Mouse (Mus musculus) C2C12 (cell line): ENCODE data around the gene 6720489N17Rik. TPM values are rescaled to one million over a fixed set of nuclear protein-coding genes. Genes with fewer than 3 reads are reported as not detected.
"Not testable (repeated sequence)": the region's sequence is repeated elsewhere in the genome, so short reads cannot be mapped to it uniquely, and the experiment has no call there.

Source experiments
- H3K27me3 ChIP-seq: one replicate; pipeline ENCODE4 v1.6.1; 2011; ENCODE audit not compliant: control insufficient read depth, insufficient read depth, insufficient read length
- H3K36me3 ChIP-seq: one replicate; pipeline ENCODE4 v1.6.1; 2011; ENCODE audit not compliant: control insufficient read depth, insufficient read depth
- H3K4me3 ChIP-seq: one replicate; pipeline ENCODE4 v1.5.1; 2011; ENCODE audit warnings: mild to moderate bottlenecking, control low read depth; ENCODE audit not compliant: poor library complexity, insufficient read depth, severe bottlenecking
- H3K79me2 ChIP-seq: one replicate; pipeline ENCODE4 v1.6.1; 2011; ENCODE audit not compliant: control insufficient read depth, insufficient read depth
- H3K79me3 ChIP-seq: one replicate; pipeline ENCODE4 v1.6.1; 2011; ENCODE audit warnings: low read depth, control low read depth
- H3ac ChIP-seq: one replicate; pipeline ENCODE3; 2011; ENCODE audit warnings: low read depth; ENCODE audit not compliant: control insufficient read depth, insufficient read length
- CEBPB ChIP-seq: IDR thresholded peaks from one replicate; pipeline ENCODE4 v1.6.1; 2011; ENCODE audit warnings: low read depth, mild to moderate bottlenecking, control low read depth, moderate library complexity
- CTCF ChIP-seq: IDR thresholded peaks from one replicate; pipeline ENCODE4 v1.5.1; 2011; ENCODE audit not compliant: control insufficient read depth, insufficient read depth, insufficient read length
- FOSL1 ChIP-seq: IDR thresholded peaks from one replicate; pipeline ENCODE4 v1.8.0; 2011; ENCODE audit warnings: mild to moderate bottlenecking, low read length; ENCODE audit not compliant: poor library complexity, insufficient read depth, severe bottlenecking
- MAX ChIP-seq: IDR thresholded peaks from one replicate; pipeline ENCODE4 v1.6.1; 2011; ENCODE audit warnings: mild to moderate bottlenecking, control low read depth
- MYOD1 ChIP-seq: IDR thresholded peaks from one replicate; pipeline ENCODE4 v1.6.1; 2011; ENCODE audit warnings: low read depth; ENCODE audit not compliant: control insufficient read depth, insufficient read length
- MYOG ChIP-seq: IDR thresholded peaks from one replicate; pipeline ENCODE4 v1.6.1; 2011; ENCODE audit not compliant: control insufficient read depth, insufficient read length; ENCODE audit errors: extremely low read depth
- USF1 ChIP-seq: IDR thresholded peaks from one replicate; pipeline ENCODE4 v1.6.1; 2011; ENCODE audit warnings: low read depth, mild to moderate bottlenecking, control low read depth, moderate library complexity
- long read RNA-seq, 2 experiments: library from polyadenylated mRNA; unstranded; transcript quantifications; one replicate each; pipeline ENCODE4 v2.0.0; 2019 to 2020
- polyA plus RNA-seq: library from polyadenylated mRNA; unstranded; fragments of >200 nt; fragmentation: generic; extraction: Trizol; gene quantifications from one replicate; pipeline ENCODE4 v1.2.1, GENCODE M21; 2012; ENCODE audit warnings: missing spikeins

Gene 6720489N17Rik
- polyA plus RNA-seq = 0.49 TPM
- long read RNA-seq, experiment 1, partial matches to known transcripts = 0 of 1 reads
- long read RNA-seq, experiment 1, other reads (novel, unspliced or antisense) = 0 of 1 reads
- long read RNA-seq, experiment 2, transcript 6720489N17Rik-202 (3 exons, 2,640 nt) = major isoform, 10 of 13 reads
- long read RNA-seq, experiment 2, partial matches to known transcripts = 0 of 13 reads
- long read RNA-seq, experiment 2, other reads (novel, unspliced or antisense) = 2 of 13 reads

GRCm38 (mm10) chr13:62623577-62624276, at the start of gene 6720489N17Rik:
TSS of gene 6720489N17Rik (minus strand) at chr13:62624182.
- not testable (repeated sequence) for H3K79me3 ChIP-seq, H3ac ChIP-seq, H3K36me3 ChIP-seq, H3K4me3 ChIP-seq, H3K79me2 ChIP-seq, H3K27me3 ChIP-seq

GRCm38 (mm10) chr13:62653369-62653743, 29.4 kb upstream of the 6720489N17Rik start:
- Histone ChIP-seq H3K27me3 (no peaks in the 10 kb centered on the region), H3K79me3 (no peaks in the 10 kb centered on the region), H3K4me3 (peak overlapping the region; percentile 23), H3K36me3 (no peaks in the 10 kb centered on the region), H3ac (no peak overlapping the region), H3K79me2 (no peaks in the 10 kb centered on the region)
- TF ChIP-seq FOSL1 = no peak
- TF ChIP-seq CTCF = no peak
- no peak for TF ChIP-seq MYOD1
- no peak for TF ChIP-seq MYOG
- TF ChIP-seq CEBPB = no peak
- TF ChIP-seq MAX = no peak
- no peak for TF ChIP-seq USF1

GRCm38 (mm10) chr13:62652681-62653368, 28.8 kb upstream of the 6720489N17Rik start:
- H3K36me3 ChIP-seq, H3K27me3 ChIP-seq, H3K79me3 ChIP-seq, H3K79me2 ChIP-seq, H3ac ChIP-seq: not testable (repeated sequence)
- H3K4me3 ChIP-seq = peak overlapping the region; percentile 23

- H3ac ChIP-seq, H3K36me3 ChIP-seq, H3K4me3 ChIP-seq, H3K79me3 ChIP-seq, H3K27me3 ChIP-seq, H3K79me2 ChIP-seq: not testable (repeated sequence)
These were observed 3.1 kb upstream of the 6720489N17Rik start for GRCm38 (mm10) chr13:62627071-62627470.

- not testable (repeated sequence) for H3K4me3 ChIP-seq, H3ac ChIP-seq, H3K79me3 ChIP-seq, H3K27me3 ChIP-seq, H3K79me2 ChIP-seq, H3K36me3 ChIP-seq
These were observed 289 bp upstream of the 6720489N17Rik start for GRCm38 (mm10) chr13:62624277-62624665.

- not testable (repeated sequence) for H3K27me3 ChIP-seq, H3ac ChIP-seq, H3K79me2 ChIP-seq, H3K4me3 ChIP-seq, H3K36me3 ChIP-seq, H3K79me3 ChIP-seq
These were observed 6.5 kb downstream of the 6720489N17Rik start for GRCm38 (mm10) chr13:62617449-62617848.

GRCm38 (mm10) chr13:62571099-62571498, 52.9 kb downstream of the 6720489N17Rik start, which contains the start of gene Zfp934:
TSS of gene Zfp934 (minus strand) at chr13:62571199.
- H3ac ChIP-seq, H3K4me3 ChIP-seq: not testable (repeated sequence)

GRCm38 (mm10) chr13:62561696-62562095, 62.3 kb downstream of the 6720489N17Rik start:
- H3ac ChIP-seq, H3K79me2 ChIP-seq, H3K4me3 ChIP-seq, H3K79me3 ChIP-seq, H3K36me3 ChIP-seq, H3K27me3 ChIP-seq: not testable (repeated sequence)

More at GRCm38 (mm10) chr13:62571099-62571498, 52.9 kb downstream of the 6720489N17Rik start, which contains the start of gene Zfp934:
- H3K79me2 ChIP-seq, H3K27me3 ChIP-seq, H3K36me3 ChIP-seq, H3K79me3 ChIP-seq: not testable (repeated sequence)

- peak within 1 kb of the TSS; percentile 31 for H3K4me3 ChIP-seq
- not testable (repeated sequence) for H3ac ChIP-seq, H3K27me3 ChIP-seq, H3K36me3 ChIP-seq, H3K79me2 ChIP-seq, H3K79me3 ChIP-seq
These were observed 65.5 kb downstream of the 6720489N17Rik start, which contains the start of gene Zfp935 for GRCm38 (mm10) chr13:62558189-62559110. TSS of gene Zfp935 (minus strand) at chr13:62558511.
